Mouse (Mus musculus): ENCODE measurements around the gene Magi2. TPM values are rescaled to one million over a fixed set of nuclear protein-coding genes. Genes with fewer than 3 reads are reported as not detected.

Magi2 gene
- polyA plus RNA-seq, 1 experiment from 2014 or later, result 9.3 TPM

DNA sequence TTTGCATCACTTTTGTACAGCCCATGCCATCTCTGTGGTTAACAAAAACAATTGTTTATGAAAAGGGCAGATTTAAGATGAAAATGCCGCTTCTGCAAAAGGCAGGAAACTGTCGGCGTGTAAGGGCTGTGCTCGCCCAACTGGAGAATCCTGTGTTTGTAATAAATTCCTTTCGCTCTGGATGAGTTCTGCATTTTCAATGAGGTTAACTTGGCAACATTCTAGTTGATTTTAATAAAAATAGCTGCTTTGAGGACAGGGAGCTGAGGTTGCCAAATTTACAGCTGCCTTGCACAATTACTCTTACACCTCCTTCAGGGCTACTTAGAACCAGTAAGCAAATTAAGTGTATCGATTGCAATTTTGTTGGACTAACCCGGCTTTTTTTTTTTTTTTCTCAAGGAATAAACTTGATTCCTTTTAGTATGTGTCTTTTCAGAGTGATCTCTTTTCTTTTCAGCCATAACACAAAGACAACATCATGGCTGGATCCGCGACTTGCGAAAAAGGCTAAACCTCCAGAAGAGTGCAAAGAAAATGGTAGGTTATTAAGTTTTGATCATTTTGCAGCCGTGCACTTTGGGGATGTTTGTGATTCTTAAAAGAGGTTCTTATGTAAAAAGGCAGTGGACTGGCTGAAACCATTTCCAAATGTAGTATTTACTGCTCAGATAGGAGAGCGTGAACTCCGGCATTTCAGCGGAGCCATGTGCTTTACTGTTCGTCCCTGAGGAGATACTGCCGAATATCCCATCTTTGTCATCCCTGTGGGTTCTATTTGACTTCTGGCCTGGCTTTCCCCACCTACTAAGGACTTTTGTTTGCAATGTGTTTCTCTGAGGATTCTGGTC is 1001.3 kb downstream of the Magi2 start:
- no peaks in the 10 kb centered on the region for H3K9me3 ChIP-seq (ENCODE audit: control insufficient read depth, low read length)
- no peak overlapping the region for H3K4me3 ChIP-seq (ENCODE audit: low read length)
- no peaks in the 10 kb centered on the region for H3K27me3 ChIP-seq (ENCODE audit: control insufficient read depth, insufficient read depth, low read length)
- H3K4me2 ChIP-seq (replicated peaks; ENCODE audit: low read depth, low read length), result no peak overlapping the region
- no peak overlapping the region for H3K27ac ChIP-seq (ENCODE audit: low read depth, low read length)
- H3K36me3 ChIP-seq (ENCODE audit: control insufficient read depth, insufficient read depth, low read length), result no peaks in the 10 kb centered on the region
- ATAC-seq (ENCODE audit: low FRiP score, low TSS enrichment), result no peak
- WGBS, result 75% methylated on average over 16 of the region's 16 CpGs
- H3K4me1 ChIP-seq (ENCODE audit: control insufficient read depth, insufficient read depth, low read length), result no peaks in the 10 kb centered on the region
- no peak overlapping the region for H3K9ac ChIP-seq (ENCODE audit: low read depth, low read length)

DNA sequence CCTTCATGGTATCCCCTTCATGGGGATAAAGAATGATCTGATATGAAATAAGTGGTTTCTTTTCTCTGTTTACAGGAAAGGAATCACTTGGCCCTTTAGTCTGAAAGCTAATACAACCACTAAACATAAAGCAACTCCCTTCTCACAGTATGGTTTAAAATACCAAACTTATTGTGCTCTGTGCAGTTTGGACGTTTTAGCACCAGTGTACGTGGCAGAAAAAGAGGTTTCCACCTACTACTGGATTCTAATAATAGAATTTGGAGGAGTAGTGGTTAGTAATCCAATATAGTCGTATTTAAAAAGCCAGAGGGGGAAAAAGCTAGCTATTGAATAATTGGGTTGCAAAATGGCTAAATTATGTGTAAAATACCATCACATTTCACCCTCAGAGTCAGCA is 1005.1 kb downstream of the Magi2 start:
- H3K4me3 ChIP-seq (ENCODE audit: low read length), result no peak overlapping the region

DNA sequence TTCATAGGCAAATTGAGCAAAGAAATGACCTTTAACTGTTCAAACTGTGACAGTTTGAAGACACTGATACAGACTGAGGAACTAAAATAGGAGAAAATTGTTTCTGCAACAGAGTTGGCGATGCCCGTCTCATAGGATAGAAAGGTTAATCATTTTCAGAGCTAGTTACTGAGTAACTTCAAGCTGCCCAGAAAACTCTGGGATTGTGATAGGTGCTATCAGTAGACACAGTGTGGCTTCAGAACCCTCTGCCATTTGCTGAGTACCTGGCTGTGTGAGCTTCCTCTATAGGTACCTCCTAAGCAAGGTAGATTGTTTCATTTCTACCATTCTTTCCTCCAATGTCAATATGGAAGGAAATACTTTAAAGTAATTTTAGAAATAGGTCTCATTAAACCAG is 1014.7 kb downstream of the Magi2 start:
- no peaks in the 10 kb centered on the region for H3K4me1 ChIP-seq (ENCODE audit: control insufficient read depth, insufficient read depth, low read length)
- 80% methylated on average over 2 of the region's 2 CpGs for WGBS
- H3K4me2 ChIP-seq (replicated peaks; ENCODE audit: low read depth, low read length), result no peak overlapping the region
- no peak for ATAC-seq (ENCODE audit: low FRiP score, low TSS enrichment)
- no peaks in the 10 kb centered on the region for H3K27me3 ChIP-seq (ENCODE audit: control insufficient read depth, insufficient read depth, low read length)
- no peaks in the 10 kb centered on the region for H3K36me3 ChIP-seq (ENCODE audit: control insufficient read depth, insufficient read depth, low read length)
- H3K9ac ChIP-seq (ENCODE audit: low read depth, low read length), result no peak overlapping the region
- no peak overlapping the region for H3K27ac ChIP-seq (ENCODE audit: low read depth, low read length)
- H3K4me3 ChIP-seq (ENCODE audit: low read length), result no peak overlapping the region
- no peaks in the 10 kb centered on the region for H3K9me3 ChIP-seq (ENCODE audit: control insufficient read depth, low read length)

More for the DNA sequence above, 1005.1 kb downstream of the Magi2 start:
- WGBS, result 69% methylated on average over 3 of the region's 3 CpGs
- Histone ChIP-seq H3K9me3 (ENCODE audit: control insufficient read depth, low read length) (no peaks in the 10 kb centered on the region), H3K27ac (ENCODE audit: low read depth, low read length) (no peak overlapping the region), H3K27me3 (ENCODE audit: control insufficient read depth, insufficient read depth, low read length) (no peaks in the 10 kb centered on the region), H3K4me2 (replicated peaks; ENCODE audit: low read depth, low read length) (no peak overlapping the region), H3K36me3 (ENCODE audit: control insufficient read depth, insufficient read depth, low read length) (no peaks in the 10 kb centered on the region), H3K4me1 (ENCODE audit: control insufficient read depth, insufficient read depth, low read length) (no peaks in the 10 kb centered on the region), H3K9ac (ENCODE audit: low read depth, low read length) (no peak overlapping the region)
- ATAC-seq (ENCODE audit: low FRiP score, low TSS enrichment), result no peak

DNA sequence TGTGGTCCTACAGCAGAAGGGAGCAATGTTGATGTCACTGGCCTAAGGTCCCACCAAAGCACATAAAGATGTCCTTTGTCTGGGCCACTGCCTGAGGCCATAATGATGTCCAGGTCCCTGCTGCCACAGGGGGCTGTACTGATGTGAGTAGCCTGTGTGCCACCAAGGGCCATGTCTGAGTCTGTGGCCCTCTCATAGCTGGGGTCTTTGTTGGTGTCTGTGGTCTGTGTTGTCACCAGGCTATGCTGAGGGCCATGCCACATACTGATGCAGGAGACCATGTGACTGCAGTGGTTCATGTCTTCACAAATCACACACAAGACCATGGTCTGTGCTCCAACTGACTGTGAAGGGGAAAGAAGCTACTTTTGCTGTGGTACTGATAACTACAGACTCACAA is 1015.7 kb downstream of the Magi2 start:
- Histone ChIP-seq H3K27ac (ENCODE audit: low read depth, low read length) (no peak overlapping the region), H3K4me2 (replicated peaks; ENCODE audit: low read depth, low read length) (no peak overlapping the region), H3K27me3 (ENCODE audit: control insufficient read depth, insufficient read depth, low read length) (no peaks in the 10 kb centered on the region), H3K9ac (ENCODE audit: low read depth, low read length) (no peak overlapping the region), H3K4me1 (ENCODE audit: control insufficient read depth, insufficient read depth, low read length) (no peaks in the 10 kb centered on the region), H3K9me3 (ENCODE audit: control insufficient read depth, low read length) (no peaks in the 10 kb centered on the region), H3K36me3 (ENCODE audit: control insufficient read depth, insufficient read depth, low read length) (no peaks in the 10 kb centered on the region), H3K4me3 (ENCODE audit: low read length) (no peak overlapping the region)
- ATAC-seq (ENCODE audit: low FRiP score, low TSS enrichment), result no peak

DNA sequence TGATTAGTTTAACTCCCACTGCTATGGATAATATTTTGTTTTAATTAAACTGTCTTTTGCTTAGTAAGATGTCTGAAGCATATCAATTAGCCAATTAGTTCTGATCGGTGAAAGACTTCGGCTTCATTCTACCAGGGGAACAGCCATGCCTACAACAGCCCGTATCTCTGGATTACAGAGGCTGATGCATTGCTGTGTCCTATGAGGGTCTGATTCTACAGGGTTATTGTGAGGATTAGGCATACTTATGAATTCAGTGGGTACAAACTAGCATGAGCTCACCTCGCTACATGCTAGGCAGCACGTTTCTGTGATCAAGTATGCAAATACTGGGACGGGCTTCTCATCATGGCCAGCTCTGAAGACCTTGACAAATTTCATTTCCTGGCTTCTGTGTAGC is 1022.5 kb downstream of the Magi2 start:
- Histone ChIP-seq H3K4me2 (replicated peaks; ENCODE audit: low read depth, low read length) (no peak overlapping the region), H3K4me1 (ENCODE audit: control insufficient read depth, insufficient read depth, low read length) (no peaks in the 10 kb centered on the region), H3K9me3 (ENCODE audit: control insufficient read depth, low read length) (no peaks in the 10 kb centered on the region), H3K27ac (ENCODE audit: low read depth, low read length) (no peak overlapping the region), H3K4me3 (ENCODE audit: low read length) (no peak overlapping the region), H3K27me3 (ENCODE audit: control insufficient read depth, insufficient read depth, low read length) (no peaks in the 10 kb centered on the region), H3K36me3 (ENCODE audit: control insufficient read depth, insufficient read depth, low read length) (no peaks in the 10 kb centered on the region), H3K9ac (ENCODE audit: low read depth, low read length) (no peak overlapping the region)
- 82% methylated on average over 6 of the region's 6 CpGs for WGBS
- no peak for ATAC-seq (ENCODE audit: low FRiP score, low TSS enrichment)

DNA sequence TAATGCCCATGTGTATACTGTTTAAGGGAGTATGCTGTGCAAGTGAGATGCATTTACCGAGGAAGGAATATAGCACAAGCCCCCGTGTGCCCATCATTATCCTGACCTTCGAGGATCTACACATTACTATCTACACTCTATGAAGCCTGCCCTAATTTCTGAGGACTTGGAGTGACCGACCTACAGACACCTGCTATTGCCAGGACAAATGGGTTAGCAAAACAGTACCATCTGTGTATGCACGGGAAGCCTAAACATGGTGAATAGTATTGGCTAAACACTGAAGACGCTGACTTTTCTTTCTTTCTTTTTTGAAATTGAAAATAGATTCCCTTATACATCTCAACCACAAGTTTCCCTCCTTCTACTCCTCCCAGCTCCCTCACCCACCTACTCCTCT is 1024.7 kb downstream of the Magi2 start:
- Histone ChIP-seq H3K4me3 (ENCODE audit: low read length) (no peak overlapping the region), H3K36me3 (ENCODE audit: control insufficient read depth, insufficient read depth, low read length) (no peaks in the 10 kb centered on the region), H3K27ac (ENCODE audit: low read depth, low read length) (no peak overlapping the region), H3K27me3 (ENCODE audit: control insufficient read depth, insufficient read depth, low read length) (no peaks in the 10 kb centered on the region), H3K4me2 (replicated peaks; ENCODE audit: low read depth, low read length) (no peak overlapping the region), H3K9me3 (ENCODE audit: control insufficient read depth, low read length) (no peaks in the 10 kb centered on the region), H3K4me1 (ENCODE audit: control insufficient read depth, insufficient read depth, low read length) (no peaks in the 10 kb centered on the region), H3K9ac (ENCODE audit: low read depth, low read length) (no peak overlapping the region)
- no peak for ATAC-seq (ENCODE audit: low FRiP score, low TSS enrichment)
- WGBS, result 87% methylated on average over 6 of the region's 6 CpGs

DNA sequence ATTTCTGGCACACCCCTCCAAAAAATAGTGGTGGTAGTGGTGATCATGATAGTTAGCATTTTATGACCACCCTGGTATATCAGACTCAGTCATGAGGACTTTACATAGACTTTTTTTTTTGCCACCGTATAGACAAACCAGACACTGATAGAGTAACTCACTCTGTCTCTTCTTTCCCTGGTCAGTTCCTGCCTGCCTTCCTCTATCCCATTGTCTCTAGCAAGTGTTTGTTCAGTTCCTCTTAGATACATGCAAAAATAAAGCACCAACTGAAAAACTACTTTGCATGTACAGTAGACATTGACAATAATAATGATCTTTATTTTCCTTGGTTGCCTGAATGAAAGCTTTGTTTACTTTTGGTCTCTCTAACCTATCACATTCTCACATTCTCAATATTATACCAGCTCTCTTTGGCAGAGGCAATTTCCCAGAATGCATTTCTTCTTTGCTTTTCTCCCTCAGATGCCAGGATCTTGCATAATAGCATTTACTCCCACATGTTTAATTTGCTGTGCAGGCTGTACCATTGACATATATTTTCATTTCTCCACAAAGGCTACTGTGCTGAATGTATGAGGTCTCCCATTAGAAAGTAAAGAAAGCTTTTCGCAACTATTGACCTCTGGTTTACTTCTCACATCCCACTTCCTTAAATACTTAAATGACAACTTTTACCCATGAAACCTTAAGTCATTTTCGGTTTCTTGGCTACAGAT is 1029.5 kb downstream of the Magi2 start:
- ATAC-seq (ENCODE audit: low FRiP score, low TSS enrichment), result no peak
- Histone ChIP-seq H3K27me3 (ENCODE audit: control insufficient read depth, insufficient read depth, low read length) (no peaks in the 10 kb centered on the region), H3K9me3 (ENCODE audit: control insufficient read depth, low read length) (0 out of 2 replicates have a peak, but pooled peaks cover 3% of the 10 kb centered on the region), H3K27ac (ENCODE audit: low read depth, low read length) (no peak overlapping the region), H3K4me1 (ENCODE audit: control insufficient read depth, insufficient read depth, low read length) (no peaks in the 10 kb centered on the region), H3K36me3 (ENCODE audit: control insufficient read depth, insufficient read depth, low read length) (no peaks in the 10 kb centered on the region), H3K4me3 (ENCODE audit: low read length) (no peak overlapping the region), H3K4me2 (replicated peaks; ENCODE audit: low read depth, low read length) (no peak overlapping the region), H3K9ac (ENCODE audit: low read depth, low read length) (no peak overlapping the region)
- 73% methylated on average over 3 of the region's 3 CpGs for WGBS

DNA sequence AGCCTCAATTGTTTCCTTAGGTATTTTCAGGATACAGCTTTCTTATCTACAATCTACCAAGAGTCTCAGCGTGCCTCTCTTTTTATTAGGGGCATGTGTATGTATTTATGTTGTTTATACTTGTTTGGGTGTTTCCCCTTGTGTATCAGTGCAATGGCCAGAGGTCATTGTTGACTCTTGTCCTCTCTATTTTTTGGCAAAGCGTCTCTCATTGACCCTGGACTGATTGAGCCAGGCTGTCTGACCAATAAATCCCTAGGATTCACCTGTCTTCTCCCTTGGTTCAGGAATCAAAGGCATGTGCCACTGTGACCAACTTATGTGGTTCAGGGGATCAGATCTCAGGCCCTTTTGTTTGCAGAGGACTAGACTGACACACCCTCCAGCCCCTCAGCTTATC is 1030.1 kb downstream of the Magi2 start:
- Histone ChIP-seq H3K27ac (ENCODE audit: low read depth, low read length) (no peak overlapping the region), H3K36me3 (ENCODE audit: control insufficient read depth, insufficient read depth, low read length) (no peaks in the 10 kb centered on the region), H3K9ac (ENCODE audit: low read depth, low read length) (no peak overlapping the region), H3K4me3 (ENCODE audit: low read length) (no peak overlapping the region), H3K27me3 (ENCODE audit: control insufficient read depth, insufficient read depth, low read length) (no peaks in the 10 kb centered on the region), H3K4me1 (ENCODE audit: control insufficient read depth, insufficient read depth, low read length) (no peaks in the 10 kb centered on the region), H3K9me3 (ENCODE audit: control insufficient read depth, low read length) (0 out of 2 replicates have a peak, but pooled peaks cover 3% of the 10 kb centered on the region), H3K4me2 (replicated peaks; ENCODE audit: low read depth, low read length) (no peak overlapping the region)
- no peak for ATAC-seq (ENCODE audit: low FRiP score, low TSS enrichment)
- 55% methylated on average over 2 of the region's 2 CpGs for WGBS

DNA sequence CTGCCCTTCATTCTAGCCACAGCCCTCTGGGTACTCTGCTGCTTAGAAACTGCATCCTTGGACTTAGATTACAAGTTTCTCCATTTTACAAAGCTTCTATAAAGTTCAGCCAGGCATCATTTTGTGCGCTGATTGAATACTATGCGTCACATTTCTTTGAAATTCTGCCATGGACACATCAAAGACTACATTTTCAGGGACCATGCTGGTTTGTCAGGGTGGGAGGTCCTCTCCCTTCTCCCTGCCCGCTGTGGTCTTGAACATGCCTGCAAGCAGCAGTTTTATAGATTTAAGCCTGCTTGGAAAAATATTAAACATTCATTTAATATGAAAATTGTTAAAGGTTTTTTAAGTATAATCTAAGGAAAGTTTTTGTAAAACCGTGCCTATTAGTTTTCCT is 1030.6 kb downstream of the Magi2 start:
- no peak overlapping the region for H3K4me3 ChIP-seq (ENCODE audit: low read length)
- ATAC-seq (ENCODE audit: low FRiP score, low TSS enrichment), result no peak
- no peaks in the 10 kb centered on the region for H3K4me1 ChIP-seq (ENCODE audit: control insufficient read depth, insufficient read depth, low read length)
- H3K27ac ChIP-seq (ENCODE audit: low read depth, low read length), result no peak overlapping the region
- no peaks in the 10 kb centered on the region for H3K36me3 ChIP-seq (ENCODE audit: control insufficient read depth, insufficient read depth, low read length)
- H3K27me3 ChIP-seq (ENCODE audit: control insufficient read depth, insufficient read depth, low read length), result no peaks in the 10 kb centered on the region
- 91% methylated on average over 4 of the region's 4 CpGs for WGBS
- no peak overlapping the region for H3K9ac ChIP-seq (ENCODE audit: low read depth, low read length)
- H3K4me2 ChIP-seq (replicated peaks; ENCODE audit: low read depth, low read length), result no peak overlapping the region
- H3K9me3 ChIP-seq (ENCODE audit: control insufficient read depth, low read length), result 0 out of 2 replicates have a peak, but pooled peaks cover 3% of the 10 kb centered on the region
